Mouse (Mus musculus) kidney, adult 2 months (tissue): ENCODE data around the gene Ctnna3. TPM values are rescaled to one million over a fixed set of nuclear protein-coding genes. Genes with fewer than 3 reads are reported as not detected.

Source experiments
- DNase-seq: peaks from one replicate; pipeline ENCODE4 v3.0.0; 2021
- H3K27ac ChIP-seq: fragments of 200-500 bp; 2 replicates; pipeline ENCODE4 v1.5.1; 2012; ENCODE audit warnings: low read depth, low read length, control low read depth, inconsistent platforms; ENCODE audit not compliant: insufficient read depth
- H3K27me3 ChIP-seq: fragments of 200-500 bp; replicated peaks from 2 replicates; pipeline ENCODE4 v1.6.1; 2012; ENCODE audit warnings: mild to moderate bottlenecking, moderate library complexity, low read length, inconsistent platforms; ENCODE audit not compliant: control insufficient read depth, insufficient read depth
- H3K36me3 ChIP-seq: fragments of 200-500 bp; 2 replicates; pipeline ENCODE4 v1.6.1; 2012; ENCODE audit warnings: mild to moderate bottlenecking, moderate library complexity, low read length, inconsistent platforms; ENCODE audit not compliant: control insufficient read depth, insufficient read depth
- H3K4me1 ChIP-seq: fragments of 200-500 bp; 2 replicates; pipeline ENCODE4 v1.6.1; 2011; ENCODE audit warnings: low read length; ENCODE audit not compliant: control insufficient read depth, insufficient read depth
- H3K4me3 ChIP-seq: fragments of 200-500 bp; 2 replicates; pipeline ENCODE4 v1.5.1; 2011; ENCODE audit warnings: mild to moderate bottlenecking, low read depth, low read length, control low read depth; ENCODE audit not compliant: insufficient read depth
- CTCF ChIP-seq: fragments of 200-500 bp; conservative IDR thresholded peaks from 2 replicates; pipeline ENCODE4 v1.5.1; 2011; ENCODE audit warnings: low read depth, mild to moderate bottlenecking, control low read depth, low read length, moderate library complexity, mixed read lengths; ENCODE audit not compliant: insufficient read depth, insufficient read length
- POLR2A ChIP-seq: fragments of 200-500 bp; IDR thresholded peaks from one replicate; pipeline ENCODE4 v1.6.1; 2011; ENCODE audit warnings: low read depth, low read length, control low read depth
- WGBS: fragments of 180-500 bp; shearing (Covaris S2); methylation state at CpG from one replicate; pipeline ENCODE4 v1.1.7; 2018; 5-methylcytosine and 5-hydroxymethylcytosine counted together
- polyA plus RNA-seq: library from polyadenylated mRNA; depleted of rRNA; stranded (reverse); fragments of >200 nt; gene quantifications from 2 replicates; pipeline ENCODE4 v1.2.3, GENCODE M21; 2012

Ctnna3 gene
- polyA plus RNA-seq, 1 experiment = 0.09 TPM

- Histone ChIP-seq H3K27me3 (no peaks in the 10 kb centered on the region), H3K4me3 (no peak overlapping the region), H3K36me3 (no peaks in the 10 kb centered on the region), H3K27ac (no peak overlapping the region), H3K4me1 (no peaks in the 10 kb centered on the region)
- 44% methylated on average over 6 of the region's 6 CpGs for WGBS
- no peak for DNase-seq
- TF ChIP-seq POLR2A (no peak), CTCF (no peak)
These were observed 42.6 kb downstream of the Ctnna3 start for GRCm38 (mm10) chr10:63472473-63472872.

- DNase-seq = peak; percentile 41
- 50% methylated on average over 10 of the region's 10 CpGs for WGBS
- Histone ChIP-seq H3K4me1 (no peaks in the 10 kb centered on the region), H3K36me3 (no peaks in the 10 kb centered on the region), H3K4me3 (no peak overlapping the region), H3K27ac (0 out of 2 replicates have a peak overlapping the region, but pooled peaks have one; percentile 46), H3K27me3 (no peaks in the 10 kb centered on the region)
- TF ChIP-seq POLR2A (no peak), CTCF (no peak)
These were observed 46.3 kb downstream of the Ctnna3 start for GRCm38 (mm10) chr10:63476167-63476647.

GRCm38 (mm10) chr10:63478946-63479345 is 49.0 kb downstream of the Ctnna3 start:
- no peak for DNase-seq
- Histone ChIP-seq H3K4me1 (no peaks in the 10 kb centered on the region), H3K36me3 (no peaks in the 10 kb centered on the region), H3K27ac (no peak overlapping the region), H3K27me3 (no peaks in the 10 kb centered on the region), H3K4me3 (no peak overlapping the region)
- WGBS = 16% methylated on average over 2 of the region's 2 CpGs
- TF ChIP-seq CTCF = no peak
- no peak for TF ChIP-seq POLR2A

GRCm38 (mm10) chr10:63480066-63480465 is 50.2 kb downstream of the Ctnna3 start:
- no peaks in the 10 kb centered on the region for H3K27me3 ChIP-seq
- no peak for DNase-seq
- no peaks in the 10 kb centered on the region for H3K36me3 ChIP-seq
- H3K27ac ChIP-seq = no peak overlapping the region
- no peaks in the 10 kb centered on the region for H3K4me1 ChIP-seq
- TF ChIP-seq POLR2A = no peak
- no peak for TF ChIP-seq CTCF
- 59% methylated on average over 5 of the region's 5 CpGs for WGBS
- no peak overlapping the region for H3K4me3 ChIP-seq

- no peak overlapping the region for H3K27ac ChIP-seq
- 92% methylated on average over 7 of the region's 7 CpGs for WGBS
- H3K4me3 ChIP-seq = no peak overlapping the region
- H3K36me3 ChIP-seq = no peaks in the 10 kb centered on the region
- no peak for DNase-seq
- no peaks in the 10 kb centered on the region for H3K4me1 ChIP-seq
- no peak for TF ChIP-seq POLR2A
- TF ChIP-seq CTCF = no peak
- no peaks in the 10 kb centered on the region; the same call in 1 of the 2 replicates for H3K27me3 ChIP-seq
These were observed 58.4 kb downstream of the Ctnna3 start for GRCm38 (mm10) chr10:63488346-63488745.

GRCm38 (mm10) chr10:63523956-63524355 is 94.1 kb downstream of the Ctnna3 start:
- H3K4me1 ChIP-seq = no peaks in the 10 kb centered on the region
- H3K27me3 ChIP-seq = no peaks in the 10 kb centered on the region
- DNase-seq = no peak
- no peak overlapping the region for H3K4me3 ChIP-seq
- WGBS = 82% methylated on average over 3 of the region's 3 CpGs
- H3K36me3 ChIP-seq = no peaks in the 10 kb centered on the region
- H3K27ac ChIP-seq = no peak overlapping the region
- TF ChIP-seq POLR2A = no peak
- TF ChIP-seq CTCF = no peak

GRCm38 (mm10) chr10:63526027-63526426 is 96.1 kb downstream of the Ctnna3 start:
- H3K4me3 ChIP-seq = no peak overlapping the region
- no peak for DNase-seq
- WGBS = 45% methylated on average over 4 of the region's 4 CpGs
- no peaks in the 10 kb centered on the region for H3K4me1 ChIP-seq
- no peak overlapping the region for H3K27ac ChIP-seq
- TF ChIP-seq CTCF = no peak
- TF ChIP-seq POLR2A = no peak
- H3K36me3 ChIP-seq = no peaks in the 10 kb centered on the region
- no peaks in the 10 kb centered on the region for H3K27me3 ChIP-seq
